Comparison of ENCODE assay signal across 1 mouse cellular context in genomic region chr15:100345484-100345883, GRCm38 (mm10).
TF ChIP-seq lines count a peak whose summit lies in the region.

No protein-coding gene starts in this region.

TF ChIP-seq in MEL, 35 proteins besides CTCF, POLR2A, EP300 and RAD21:
- TF ChIP-seq GATA1 (IDR thresholded peaks at IDR 0.05; ENCODE audit: low read depth, low read length) (peak; percentile 52; the same call in 1 of the 2 replicates), MEF2A (IDR thresholded peaks at IDR 0.05; ENCODE audit: extremely low read depth, insufficient replicate concordance, low read depth, low read length, poor library complexity, severe bottlenecking) (no peak), SIN3A (IDR thresholded peaks at IDR 0.05; ENCODE audit: low read length) (no peak), SMC3 (IDR thresholded peaks at IDR 0.05; ENCODE audit: low read depth, low read length) (no peak), POLR2AphosphoS2 (IDR thresholded peaks at IDR 0.05; ENCODE audit: low read length) (no peak)
